In the genomic region with DNA sequence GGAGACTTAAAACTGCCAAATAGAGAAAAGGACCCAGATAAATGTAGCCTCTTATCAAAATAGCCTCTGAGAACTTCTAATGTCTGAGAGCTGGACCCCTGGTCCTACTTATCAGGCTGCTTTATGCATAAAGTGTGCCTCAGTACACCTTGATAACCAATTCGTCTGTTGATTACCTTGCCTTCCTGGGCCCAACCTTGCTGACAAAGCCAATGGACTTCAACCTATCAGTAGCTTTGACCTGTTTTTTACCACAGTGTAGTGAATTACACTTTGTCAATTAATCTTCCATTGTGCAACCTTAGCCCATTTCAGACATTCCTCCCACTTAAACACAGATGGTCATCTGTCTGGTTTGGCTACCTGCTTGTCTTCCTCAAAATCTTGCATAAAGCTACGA, we compare ENCODE assay signal across 21 mouse cellular contexts. TPM values are rescaled to one million over a fixed set of nuclear protein-coding genes. Genes with fewer than 3 reads are reported as not detected.
"Had no signal": no experiment of that assay in that cellular context is flagged by ENCODE, and none has a peak within 500 bp of the region (broad histone marks: within the 10 kb centered on the region; RNA-seq: fewer than 3 reads in every experiment).

No protein-coding gene starts in this region.

- H3K36me3 ChIP-seq: lung, embryonic 15.5 days; midbrain, embryonic 13.5 days; midbrain, embryonic 15.5 days; neural tube, embryonic 12.5 days had no signal

- H3K4me2 ChIP-seq: lung, embryonic 15.5 days; midbrain, embryonic 11.5 days; midbrain, embryonic 13.5 days; midbrain, embryonic 15.5 days; neural tube, embryonic 12.5 days had no signal

- H3K9me3 ChIP-seq: lung, embryonic 15.5 days; megakaryocyte, embryonic 14.5 days; midbrain, embryonic 13.5 days; midbrain, embryonic 15.5 days; neural tube, embryonic 12.5 days had no signal

- DNase-seq: liver, postnatal 0 days; lung, adult 2 months; lung, postnatal 14 days; lung, postnatal 36 days; right cerebral cortex, postnatal 14 days; spleen, adult 18-20 months; thymus, adult 18-20 months; thymus, postnatal 14 days; thymus, postnatal 4 days had no signal

- H3K4me3 ChIP-seq: lung, embryonic 15.5 days; megakaryocyte, embryonic 14.5 days; midbrain, embryonic 13.5 days; midbrain, embryonic 15.5 days; neural tube, embryonic 12.5 days had no signal

- H3K27ac ChIP-seq: lung, embryonic 15.5 days; macrophage; midbrain, embryonic 13.5 days; midbrain, embryonic 15.5 days; neural tube, embryonic 12.5 days had no signal

- H3K27me3 ChIP-seq: lung, embryonic 15.5 days; megakaryocyte, embryonic 14.5 days; midbrain, embryonic 13.5 days; midbrain, embryonic 15.5 days; neural tube, embryonic 12.5 days had no signal

- ATAC-seq: liver, postnatal 0 days; lung, postnatal 0 days; midbrain, embryonic 13.5 days; midbrain, embryonic 15.5 days had no signal

- H3K4me1 ChIP-seq: lung, embryonic 15.5 days; megakaryocyte, embryonic 14.5 days; midbrain, embryonic 13.5 days; midbrain, embryonic 15.5 days; neural tube, embryonic 12.5 days had no signal

- H3K9ac ChIP-seq: liver, postnatal 0 days; lung, embryonic 15.5 days; midbrain, embryonic 13.5 days; midbrain, embryonic 15.5 days; neural tube, embryonic 12.5 days had no signal

RNA-seq across cellular contexts. Expression of a gene that starts 24.1 kb away (rescaled TPM):
- total RNA-seq: megakaryocyte progenitor cell, adult 5-6 weeks; monocyte, adult 5-6 weeks; neutrophil, adult 5-6 weeks had no signal
- polyA plus RNA-seq: macrophage; neural tube, embryonic 12.5 days; neural tube, embryonic 14.5 days had no signal

RNA-seq across cellular contexts. Expression of a gene that starts 51.6 kb away (rescaled TPM):
- total RNA-seq: megakaryocyte progenitor cell, adult 5-6 weeks; monocyte, adult 5-6 weeks; neutrophil, adult 5-6 weeks had no signal
- polyA plus RNA-seq: macrophage had no signal
